Mouse (Mus musculus) v-Abl transformed pro-B cells (cell line): ENCODE measurements around the gene Prok1.

Experiments used
- in situ Hi-C, 2 experiments: fragments of 400-800 bp; cut with MboI; formaldehyde crosslinking; loops; one replicate each; pipeline ENCODE4 v1.15.1; 2025; ENCODE audit not compliant: unreplicated experiment in 2 of 2

The Prok1 gene

DNA sequence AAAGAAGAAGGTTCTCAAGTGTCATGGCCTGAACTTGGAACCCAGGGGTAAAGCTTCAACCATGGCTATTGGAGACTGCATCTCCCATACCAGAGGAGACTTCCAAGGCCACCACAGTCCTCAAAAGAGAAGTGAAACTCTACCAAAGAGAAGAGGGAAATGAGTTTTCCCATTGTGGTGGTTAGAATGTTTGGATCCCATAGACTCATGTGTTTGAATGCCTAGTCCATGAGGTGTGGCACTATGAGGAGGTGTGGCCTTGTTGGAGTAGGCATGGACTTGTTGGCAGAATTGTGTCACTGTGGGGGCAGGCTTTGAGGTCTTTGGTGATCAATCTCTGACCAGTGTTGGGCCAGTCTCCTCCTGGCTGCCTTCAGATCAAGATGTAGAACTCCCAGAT lies 34.3 kb downstream of the Prok1 start:
- in situ Hi-C loops, result loop anchor here (5.0 to 10.0 kb wide), 4 partner anchors 67 to 257 kb away; no protein-coding TSS in a partner anchor

DNA sequence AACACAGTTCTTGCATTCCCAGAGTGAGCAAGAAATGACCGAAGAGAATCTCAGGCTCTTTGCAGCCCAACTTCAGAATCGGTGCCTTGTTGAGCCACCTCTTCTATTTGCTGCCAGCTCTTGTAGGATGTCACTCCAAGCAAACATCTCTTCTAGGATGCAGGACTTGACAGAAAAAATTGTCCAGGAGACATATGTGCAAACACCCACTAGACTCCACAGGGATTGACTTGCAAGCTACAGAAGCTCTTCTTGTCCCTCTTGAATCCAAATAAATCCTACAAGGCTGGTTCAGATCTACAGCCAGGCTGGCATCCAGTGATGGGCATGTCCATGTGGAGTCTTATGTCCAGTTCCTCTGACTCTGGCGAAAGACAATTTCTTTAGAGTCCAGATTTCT lies 35.1 kb downstream of the Prok1 start:
- in situ Hi-C loops, result loop anchor here in 1 of 2 experiments (5.0 to 10.0 kb wide), 2 partner anchors 112 to 150 kb away; no protein-coding TSS in a partner anchor

DNA sequence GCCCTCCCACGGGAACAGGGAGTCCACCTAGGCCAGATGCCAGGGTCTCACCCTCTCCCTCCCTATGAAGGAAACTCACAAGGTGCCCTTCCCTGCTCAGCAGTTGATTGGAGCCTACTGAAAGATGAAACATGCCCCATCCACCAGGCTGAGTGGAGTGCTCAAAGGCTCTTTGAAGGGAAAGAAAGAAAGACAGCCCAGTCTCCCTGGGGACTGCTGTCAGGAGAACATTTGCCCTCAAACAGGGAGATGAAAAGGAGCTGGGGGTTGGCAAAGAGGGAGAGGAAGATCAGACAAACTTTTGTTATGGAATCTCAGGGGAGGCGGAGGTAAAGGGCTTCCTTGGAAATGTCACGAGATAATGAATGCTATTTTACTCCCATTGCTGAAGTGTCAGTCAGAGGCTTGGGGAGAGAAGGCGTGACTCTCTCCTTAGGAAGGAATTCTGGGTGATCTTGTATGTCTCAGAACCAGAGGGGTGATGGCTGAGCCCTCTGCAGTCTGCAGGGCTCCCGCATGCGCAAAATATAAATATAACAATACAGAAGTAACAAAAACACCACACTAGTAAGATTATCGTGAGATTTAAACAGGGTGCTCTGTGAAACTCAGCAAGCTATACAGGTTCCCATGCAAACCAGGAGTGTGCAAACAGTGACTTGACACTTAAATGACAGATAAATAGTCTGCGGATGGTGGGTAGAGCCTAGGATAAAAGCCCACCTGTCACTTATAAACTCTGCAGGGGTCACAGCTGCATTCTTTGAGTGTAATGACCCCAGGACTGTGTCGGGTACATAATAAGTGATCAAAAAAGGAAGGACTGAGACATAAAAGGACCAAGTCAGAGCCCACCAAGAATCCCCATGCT lies 38.0 kb downstream of the Prok1 start:
- in situ Hi-C loops, result loop anchor here in 1 of 2 experiments (5.0 to 10.0 kb wide), 2 partner anchors 109 to 153 kb away; no protein-coding TSS in a partner anchor

DNA sequence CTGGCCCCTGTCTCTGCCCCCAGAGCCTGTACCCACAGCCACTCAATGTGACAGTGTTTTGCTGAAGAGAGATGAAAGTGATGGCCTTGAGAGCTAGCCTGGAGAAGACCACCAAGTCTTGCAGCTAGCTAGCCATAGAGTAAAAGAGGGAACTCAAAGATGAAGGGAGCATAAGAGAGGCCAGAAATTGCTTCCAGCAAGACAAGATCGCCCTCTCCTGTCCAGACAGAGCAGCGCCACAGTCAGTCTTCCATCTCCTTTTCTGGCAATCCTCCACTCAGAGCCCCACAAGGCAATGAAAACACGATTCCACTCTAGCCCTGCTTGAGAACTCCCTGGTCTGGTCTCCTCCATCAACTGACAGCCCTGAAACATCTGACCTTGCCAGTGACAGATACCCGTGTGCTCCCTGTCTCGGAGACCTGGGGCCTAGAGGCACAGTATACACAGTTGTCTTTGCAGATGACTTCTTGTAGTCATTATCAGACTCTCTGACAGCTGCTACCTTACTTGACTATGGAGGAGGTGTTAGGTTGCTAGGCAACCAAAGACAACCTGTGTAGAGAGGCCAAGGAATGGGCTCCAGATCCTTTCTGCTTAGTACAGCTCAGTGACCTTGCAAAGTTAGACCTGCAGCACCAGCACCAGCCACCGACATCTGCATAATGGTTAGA lies 51.1 kb downstream of the Prok1 start:
- in situ Hi-C loops, result loop anchor here (5.0 to 25.0 kb wide), 5 partner anchors 251 to 1526 kb away; no protein-coding TSS in a partner anchor

DNA sequence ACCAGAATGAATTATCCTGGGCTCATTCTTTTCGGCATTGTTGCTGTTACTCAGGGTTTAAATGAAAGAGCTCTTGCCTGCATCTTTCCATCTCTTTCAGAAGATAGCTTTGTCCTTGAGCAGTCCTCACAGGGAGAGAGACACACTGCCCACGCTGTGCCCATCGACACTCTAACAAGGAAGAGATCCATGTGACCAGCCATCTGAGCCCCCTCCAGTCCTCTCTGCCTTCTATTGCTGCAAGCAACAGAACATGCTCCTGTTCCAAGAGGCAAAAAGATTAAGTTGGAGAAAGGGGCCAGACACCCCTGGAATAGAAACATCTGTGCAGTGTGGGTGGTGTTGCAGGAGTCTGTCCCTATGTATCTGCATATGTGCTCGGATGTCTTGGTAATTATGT lies 52.5 kb downstream of the Prok1 start:
- in situ Hi-C loops, result loop anchor here (5.0 to 25.0 kb wide), 5 partner anchors 250 to 1525 kb away; no protein-coding TSS in a partner anchor

DNA sequence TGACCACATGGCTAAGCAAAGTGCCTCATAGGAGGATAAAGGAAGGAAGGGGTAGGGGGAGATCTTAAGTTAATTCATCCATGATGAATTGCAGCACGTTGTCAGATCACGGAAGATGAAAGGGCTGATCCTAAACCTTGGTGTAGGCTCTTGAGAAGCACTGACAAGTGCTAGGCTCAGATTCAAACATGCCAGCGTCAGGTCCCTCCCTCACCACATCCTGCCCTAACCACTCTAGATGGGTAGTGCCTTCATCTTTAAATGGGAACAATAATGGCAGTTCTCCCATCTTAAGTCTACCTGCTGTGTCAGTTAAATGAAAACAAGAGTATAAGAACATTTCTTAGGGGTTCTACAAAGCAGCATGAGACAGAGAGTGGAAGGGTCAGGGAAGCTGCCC lies 53.9 kb downstream of the Prok1 start:
- in situ Hi-C loops, result loop anchor here (5.0 to 25.0 kb wide), 5 partner anchors 248 to 1523 kb away; no protein-coding TSS in a partner anchor

DNA sequence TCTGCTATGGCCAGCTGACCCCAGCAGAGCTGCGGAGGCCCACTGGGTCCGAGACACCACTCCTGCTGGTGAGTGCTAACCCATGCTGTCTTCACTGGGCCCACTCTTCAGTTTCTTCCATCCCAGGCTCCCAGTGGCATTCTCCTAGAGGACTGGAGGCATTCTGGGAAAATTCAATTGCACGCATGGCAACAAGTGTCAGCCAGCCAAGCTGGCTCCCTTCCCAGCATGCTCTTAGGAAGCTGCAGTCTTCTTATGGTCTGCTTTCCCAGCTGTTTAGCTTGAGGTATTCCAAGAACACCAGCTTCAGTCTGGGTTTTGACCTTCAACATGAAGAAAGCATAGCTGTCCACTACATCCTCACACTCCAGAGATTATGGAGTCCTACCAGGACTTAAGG lies 56.3 kb downstream of the Prok1 start:
- in situ Hi-C loops, result loop anchor here (10.0 to 25.0 kb wide), 2 partner anchors 248 to 1521 kb away; no protein-coding TSS in a partner anchor
